10 mouse cellular contexts compared by ENCODE assay signal in the genomic region with DNA sequence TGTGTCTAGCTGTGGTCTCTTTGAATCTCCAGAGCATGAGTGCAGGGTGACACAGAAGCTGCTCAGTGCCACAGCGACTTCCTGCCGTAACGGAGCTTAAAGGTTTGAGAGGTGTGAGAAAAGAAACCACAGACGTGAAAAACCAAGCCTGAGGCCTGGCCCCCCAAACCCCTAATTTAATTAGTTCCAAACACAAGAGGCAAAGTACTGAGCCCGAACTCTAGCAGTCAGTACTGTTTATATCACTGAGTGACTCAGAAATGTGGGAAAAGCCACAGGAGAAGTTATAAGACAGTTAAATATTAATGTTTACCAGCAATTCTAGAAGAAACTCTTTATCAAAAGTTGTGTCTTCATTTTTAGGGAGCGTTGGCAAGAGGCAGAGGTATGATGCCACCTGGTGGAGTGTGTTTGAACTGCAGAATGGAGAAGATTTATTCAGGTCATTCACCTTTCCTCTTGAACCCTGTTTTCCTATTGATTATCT. TPM values are rescaled to one million over a fixed set of nuclear protein-coding genes. Genes with fewer than 3 reads are reported as not detected.
DNase-seq lines count a peak whose midpoint lies in the region; ATAC-seq and TF ChIP-seq lines count a peak whose summit lies in the region.
"Had no signal": no experiment of that assay in that cellular context is flagged by ENCODE, and none has a peak within 500 bp of the region (broad histone marks: within the 10 kb centered on the region; RNA-seq: fewer than 3 reads in every experiment).

No protein-coding gene starts in this region.

- peaks cover 90% of the 10 kb centered on the region for H3K36me3 ChIP-seq in hindbrain, embryonic 14.5 days (replicated peaks; ENCODE audit: control insufficient read depth, insufficient read depth)
- H3K36me3 ChIP-seq in hindbrain, embryonic 13.5 days = peaks cover 81% of the 10 kb centered on the region

- H3K4me1 ChIP-seq in hindbrain, embryonic 14.5 days (replicated peaks; ENCODE audit: control insufficient read depth, insufficient read depth, low read length) = no peaks in the 10 kb centered on the region
- no peaks in the 10 kb centered on the region for H3K4me1 ChIP-seq in hindbrain, embryonic 13.5 days (replicated peaks)
- H3K4me1 ChIP-seq: megakaryocyte, embryonic 14.5 days had no signal

- no peak overlapping the region for H3K4me3 ChIP-seq in hindbrain, embryonic 14.5 days (replicated peaks; ENCODE audit: low read length)
- H3K4me3 ChIP-seq in hindbrain, embryonic 13.5 days = no peak overlapping the region
- H3K4me3 ChIP-seq in layer of hippocampus, adult 2 months = no peak overlapping the region
- H3K4me3 ChIP-seq: erythroblast, embryonic 14.5 days; megakaryocyte, embryonic 14.5 days had no signal

- no peak for ATAC-seq in hindbrain, embryonic 14.5 days (ENCODE audit: low FRiP score)
- no peak for ATAC-seq in hindbrain, embryonic 13.5 days (ENCODE audit: low FRiP score)
- ATAC-seq in neutrophil, adult 5-6 weeks (ENCODE audit: extremely low read depth, insufficient number of reproducible peaks, low FRiP score, poor library complexity, severe bottlenecking) = peak; percentile 44; the same call in 1 of the 2 replicates

- no peaks in the 10 kb centered on the region for H3K9me3 ChIP-seq in hindbrain, embryonic 14.5 days (ENCODE audit: control insufficient read depth, low read length)
- no peaks in the 10 kb centered on the region for H3K9me3 ChIP-seq in hindbrain, embryonic 13.5 days
- H3K9me3 ChIP-seq: megakaryocyte, embryonic 14.5 days had no signal

- no peak overlapping the region for H3K4me2 ChIP-seq in hindbrain, embryonic 14.5 days (replicated peaks)
- H3K4me2 ChIP-seq in hindbrain, embryonic 13.5 days = no peak overlapping the region

- WGBS in hindbrain, embryonic 14.5 days = 82% methylated on average over 6 of the region's 6 CpGs
- 83% methylated on average over 6 of the region's 6 CpGs for WGBS in hindbrain, embryonic 13.5 days

- TF ChIP-seq CTCF in layer of hippocampus, adult 2 months (conservative IDR thresholded peaks at IDR 0.05) = peak; percentile 91

- H3K27me3 ChIP-seq in hindbrain, embryonic 14.5 days (ENCODE audit: control insufficient read depth, insufficient read depth, low read length) = no peaks in the 10 kb centered on the region
- H3K27me3 ChIP-seq in hindbrain, embryonic 13.5 days = no peaks in the 10 kb centered on the region
- H3K27me3 ChIP-seq: megakaryocyte, embryonic 14.5 days had no signal

- H3K9ac ChIP-seq in hindbrain, embryonic 14.5 days = no peak overlapping the region
- H3K9ac ChIP-seq in hindbrain, embryonic 13.5 days = no peak overlapping the region

- peak; percentile 69 for DNase-seq in hindbrain, embryonic 14.5 days (ENCODE audit: low spot score)
- peak; percentile 91 for DNase-seq in CD4-positive helper T cell, adult 2 months (ENCODE audit: low read depth, low spot score)
- DNase-seq in R1 (ENCODE audit: low read depth, low spot score) = peak; percentile 62
- peak; percentile 32 for DNase-seq in embryo, embryonic 11 days
- DNase-seq in layer of hippocampus, adult 2 months (ENCODE audit: low spot score in 2 of 2) = peak; percentile 15 to 53
- DNase-seq in gastrocnemius, postnatal 25 days = no peak

- H3K27ac ChIP-seq in hindbrain, embryonic 14.5 days = no peak overlapping the region
- no peak overlapping the region for H3K27ac ChIP-seq in hindbrain, embryonic 13.5 days
- no peak overlapping the region for H3K27ac ChIP-seq in layer of hippocampus, adult 2 months

RNA-seq across cellular contexts. Expression of a gene that starts 41.5 kb away (rescaled TPM):
- polyA plus RNA-seq in hindbrain, embryonic 14.5 days (2014; fragmentation: Nextera tagmentation; extraction: Ambion mirVana) = 42.9 and 44.5 TPM in 2 replicates
- 41.1 and 42.4 TPM in 2 replicates for polyA plus RNA-seq in hindbrain, embryonic 13.5 days (2015; fragmentation: Nextera tagmentation; extraction: Ambion mirVana)
- 10 to 100 TPM; 28.6 to 29.5 TPM for total RNA-seq in layer of hippocampus, adult 2 months (2021)
- 53.5 and 53.9 TPM in 2 replicates for total RNA-seq in neutrophil, adult 5-6 weeks (2017)
- 10 to 100 TPM; 10.1 to 10.3 TPM for total RNA-seq in gastrocnemius, postnatal 25 days (2021)

RNA-seq across cellular contexts. Expression of a gene that starts 55.9 kb away (rescaled TPM):
- 6.6 and 8.0 TPM in 2 replicates for polyA plus RNA-seq in hindbrain, embryonic 14.5 days (2014; fragmentation: Nextera tagmentation; extraction: Ambion mirVana)
- 5.0 and 5.2 TPM in 2 replicates for polyA plus RNA-seq in hindbrain, embryonic 13.5 days (2015; fragmentation: Nextera tagmentation; extraction: Ambion mirVana)
- total RNA-seq in layer of hippocampus, adult 2 months (2021) = 10 to 100 TPM; 20.3 to 21.2 TPM
- total RNA-seq in neutrophil, adult 5-6 weeks (2017) = 5.9 and 7.2 TPM in 2 replicates
- total RNA-seq in gastrocnemius, postnatal 25 days (2021) = 10 to 100 TPM; 22.6 to 23.8 TPM
